Mouse (Mus musculus) embryonic fibroblast, embryonic 13.5 days (primary cell): ENCODE data around the gene Ptgis. TPM values are rescaled to one million over a fixed set of nuclear protein-coding genes. Genes with fewer than 3 reads are reported as not detected.

Source experiments
- H3K27ac ChIP-seq: 2 replicates; pipeline ENCODE4 v1.5.1; 2012; ENCODE audit warnings: low read length, control low read depth, inconsistent platforms; ENCODE audit not compliant: insufficient read depth
- H3K4me1 ChIP-seq: 2 replicates; pipeline ENCODE4 v1.6.1; 2011; ENCODE audit warnings: low read length; ENCODE audit not compliant: control insufficient read depth, insufficient read depth
- H3K4me3 ChIP-seq: 2 replicates; pipeline ENCODE4 v1.5.1; 2011; ENCODE audit warnings: mild to moderate bottlenecking, control low read depth, low read length; ENCODE audit not compliant: insufficient read depth
- CTCF ChIP-seq: IDR thresholded peaks from 2 replicates; pipeline ENCODE4 v1.5.1; 2011; ENCODE audit warnings: mild to moderate bottlenecking, control low read depth, low read length, moderate library complexity, borderline replicate concordance; ENCODE audit not compliant: insufficient read depth
- POLR2A ChIP-seq: IDR thresholded peaks from 2 replicates; pipeline ENCODE4 v1.6.1; 2011; ENCODE audit warnings: low read depth, mild to moderate bottlenecking, control low read depth, low read length, moderate library complexity
- polyA plus RNA-seq: library from polyadenylated mRNA; stranded (reverse); fragments of >200 nt; gene quantifications from 2 replicates; pipeline ENCODE4 v1.2.4, GENCODE M21; 2011; ENCODE audit warnings: low read depth; ENCODE audit not compliant: missing spikeins, insufficient read length

Gene Ptgis
- polyA plus RNA-seq, 1 experiment = 21.0 TPM

- no peak for TF ChIP-seq CTCF
- no peak for TF ChIP-seq POLR2A
- Histone ChIP-seq H3K4me3 (no peak overlapping the region), H3K27ac (no peak overlapping the region)
These were observed 72.7 kb downstream of the Ptgis start for GRCm38 (mm10) chr2:167167515-167168212.

GRCm38 (mm10) chr2:167163600-167163999 lies 76.8 kb downstream of the Ptgis start:
- peaks cover 10% of the 10 kb centered on the region for H3K4me1 ChIP-seq
- no peak overlapping the region for H3K27ac ChIP-seq
- TF ChIP-seq POLR2A (no peak), CTCF (no peak)
- H3K4me3 ChIP-seq = no peak overlapping the region

More at GRCm38 (mm10) chr2:167167515-167168212, 72.7 kb downstream of the Ptgis start:
- peaks cover 10% of the 10 kb centered on the region for H3K4me1 ChIP-seq

GRCm38 (mm10) chr2:167163134-167163533 lies 77.3 kb downstream of the Ptgis start:
- H3K4me1 ChIP-seq = peaks cover 8% of the 10 kb centered on the region
- TF ChIP-seq CTCF (no peak), POLR2A (no peak)
- H3K4me3 ChIP-seq = no peak overlapping the region
- H3K27ac ChIP-seq = no peak overlapping the region

GRCm38 (mm10) chr2:167162516-167163021 lies 77.8 kb downstream of the Ptgis start:
- Histone ChIP-seq H3K4me1 (peaks cover 2% of the 10 kb centered on the region), H3K27ac (no peak overlapping the region), H3K4me3 (no peak overlapping the region)
- TF ChIP-seq POLR2A (no peak), CTCF (no peak)

GRCm38 (mm10) chr2:167159721-167160120 lies 80.7 kb downstream of the Ptgis start:
- Histone ChIP-seq H3K4me3 (no peak overlapping the region), H3K4me1 (no peaks in the 10 kb centered on the region), H3K27ac (no peak overlapping the region)
- TF ChIP-seq CTCF = no peak
- TF ChIP-seq POLR2A = no peak

GRCm38 (mm10) chr2:167158780-167159179 lies 81.6 kb downstream of the Ptgis start:
- TF ChIP-seq CTCF (no peak), POLR2A (no peak)
- Histone ChIP-seq H3K4me3 (no peak overlapping the region), H3K27ac (no peak overlapping the region), H3K4me1 (no peaks in the 10 kb centered on the region)

- Histone ChIP-seq H3K27ac (no peak overlapping the region), H3K4me3 (no peak overlapping the region), H3K4me1 (no peaks in the 10 kb centered on the region)
- TF ChIP-seq CTCF = no peak
- no peak for TF ChIP-seq POLR2A
These were observed 84.2 kb downstream of the Ptgis start for GRCm38 (mm10) chr2:167156118-167156715.

DNA sequence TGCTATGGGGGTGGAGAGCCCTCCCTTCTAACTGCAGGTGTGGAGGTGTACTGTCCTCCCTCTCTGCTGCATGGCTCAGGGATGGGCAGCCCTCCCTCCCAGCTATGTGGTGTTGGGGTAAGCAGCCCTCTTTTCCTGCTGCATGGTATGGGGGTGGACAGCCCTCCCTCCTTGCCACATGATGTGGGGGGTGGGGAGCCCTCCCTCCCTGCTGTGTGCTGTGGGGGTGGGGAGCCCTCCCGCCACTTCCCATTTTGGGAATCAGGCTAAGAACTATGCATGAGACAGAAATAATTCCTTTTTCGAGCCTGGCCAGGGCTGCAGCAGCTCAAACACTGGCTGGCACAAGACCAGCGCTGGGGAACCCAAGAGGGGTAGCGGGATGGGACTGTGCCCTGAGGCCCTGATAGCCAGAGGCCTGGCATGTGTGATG lies 84.8 kb downstream of the Ptgis start:
- Histone ChIP-seq H3K4me3 (no peak overlapping the region), H3K4me1 (no peaks in the 10 kb centered on the region), H3K27ac (no peak overlapping the region)
- TF ChIP-seq POLR2A (no peak), CTCF (no peak)

- H3K27ac ChIP-seq = no peak overlapping the region
- TF ChIP-seq POLR2A = no peak
- H3K4me1 ChIP-seq = no peaks in the 10 kb centered on the region
- no peak overlapping the region for H3K4me3 ChIP-seq
These were observed 89.5 kb downstream of the Ptgis start for GRCm38 (mm10) chr2:167150880-167151279.

- Histone ChIP-seq H3K27ac (no peak overlapping the region), H3K4me3 (no peak overlapping the region), H3K4me1 (no peaks in the 10 kb centered on the region)
- TF ChIP-seq CTCF (no peak), POLR2A (no peak)
These were observed 90.3 kb downstream of the Ptgis start for GRCm38 (mm10) chr2:167150135-167150534.
